Mouse (Mus musculus) heart, adult 10 weeks (tissue): Measurements from ENCODE around the gene Zfp317. TPM values are rescaled to one million over a fixed set of nuclear protein-coding genes. Genes with fewer than 3 reads are reported as not detected.

Source experiments
- polyA plus RNA-seq: library from polyadenylated mRNA; stranded (reverse); fragments of 350-450 nt; fragmentation: Illumina TruSeq; extraction: RNeasy Lipid Tissue Mini Kit (QIAGEN cat#74804); gene quantifications from one replicate; pipeline ENCODE4 v1.2.3, GENCODE M21; 2014; ENCODE audit warnings: low read depth, low replicate concordance

Zfp317 gene
- 14.1 TPM for polyA plus RNA-seq

GRCm38 (mm10) chr9:19621843-19622822 is at the start of gene Zfp317:
Zfp317 (plus strand) TSS chr9:19622102.

GRCm38 (mm10) chr9:19582317-19582716 is 39.6 kb upstream of the Zfp317 start, which contains the start of gene Olfr855:
Olfr855 (plus strand) TSS chr9:19582617.

Other genes with a start within 250 kb of the Zfp317 start
- not detected for gene Olfr847, start 243.4 kb upstream of the Zfp317 start, polyA plus RNA-seq
- not detected for gene Olfr849, start 181.8 kb upstream of the Zfp317 start, polyA plus RNA-seq
- gene Olfr850, start 143.9 kb upstream of the Zfp317 start, polyA plus RNA-seq = not detected
- not detected for gene Olfr851, start 128.8 kb upstream of the Zfp317 start, polyA plus RNA-seq
- gene Olfr853, start 81.0 kb upstream of the Zfp317 start, polyA plus RNA-seq = not detected
- gene Olfr854, start 54.7 kb upstream of the Zfp317 start, polyA plus RNA-seq = not detected
- gene Olfr855, start 39.5 kb upstream of the Zfp317 start, polyA plus RNA-seq = not detected
- not detected for gene Olfr857, start 87.3 kb downstream of the Zfp317 start, polyA plus RNA-seq
- not detected for gene Olfr58, start 158.2 kb downstream of the Zfp317 start, polyA plus RNA-seq
- gene Olfr859, start 182.8 kb downstream of the Zfp317 start, polyA plus RNA-seq = not detected
- not detected for gene Olfr860, start 227.6 kb downstream of the Zfp317 start, polyA plus RNA-seq